Mouse (Mus musculus) brain, embryonic 14.5 days (tissue): ENCODE data around the gene Gm5416.

Experiments used
- CTCF ChIP-seq: fragments of 200-500 bp; IDR thresholded peaks from 2 replicates; pipeline ENCODE4 v1.5.1; 2012; ENCODE audit warnings: inconsistent platforms, mild to moderate bottlenecking, moderate library complexity, borderline replicate concordance; ENCODE audit not compliant: insufficient read depth, insufficient read length; ENCODE audit errors: extremely low read depth
- POLR2A ChIP-seq: fragments of 200-500 bp; IDR thresholded peaks from 2 replicates; pipeline ENCODE4 v1.6.1; 2012; ENCODE audit warnings: mild to moderate bottlenecking, inconsistent platforms, borderline replicate concordance; ENCODE audit not compliant: poor library complexity, insufficient read depth, insufficient read length, severe bottlenecking; ENCODE audit errors: extremely low read depth

DNA sequence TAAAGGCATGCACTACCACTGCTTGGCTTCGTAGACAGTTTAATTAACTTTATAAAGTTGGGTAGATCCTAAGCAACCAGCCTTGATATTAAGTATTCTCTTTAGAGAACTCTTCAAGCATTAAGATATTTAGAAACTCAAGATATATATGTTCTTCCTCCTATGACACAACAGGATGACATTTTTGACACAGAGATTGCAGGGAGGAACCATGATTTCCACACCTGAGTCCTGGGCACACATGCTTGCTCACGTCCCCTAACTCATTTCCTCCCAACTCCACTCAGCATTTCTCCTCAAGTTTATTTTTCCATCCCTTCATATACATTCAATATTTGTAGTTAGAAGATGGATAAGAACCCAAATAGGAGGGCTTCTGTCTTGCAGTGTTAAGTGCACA lies 30.3 kb upstream of the Gm5416 start:
- TF ChIP-seq POLR2A, result no peak
- TF ChIP-seq CTCF, result no peak
